Mouse (Mus musculus) olfactory bulb, adult 2 months (tissue): Measurements from ENCODE around the gene Wdr54. TPM values are rescaled to one million over a fixed set of nuclear protein-coding genes. Genes with fewer than 3 reads are reported as not detected.

Experiments used
- H3K27ac ChIP-seq: fragments of 200-500 bp; 2 replicates; pipeline ENCODE4 v1.5.1; 2012; ENCODE audit warnings: low read depth, low read length; ENCODE audit not compliant: insufficient read depth
- H3K4me1 ChIP-seq: fragments of 200-500 bp; 2 replicates; pipeline ENCODE4 v1.6.1; 2012; ENCODE audit warnings: low read length; ENCODE audit not compliant: control insufficient read depth, insufficient read depth
- H3K4me3 ChIP-seq: fragments of 200-500 bp; 2 replicates; pipeline ENCODE4 v1.5.1; 2012; ENCODE audit warnings: mild to moderate bottlenecking, low read depth, low read length, moderate library complexity; ENCODE audit not compliant: insufficient read depth
- CTCF ChIP-seq: fragments of 200-500 bp; IDR thresholded peaks from 2 replicates; pipeline ENCODE4 v1.5.1; 2012; ENCODE audit warnings: low read depth, mild to moderate bottlenecking, low read length, moderate library complexity; ENCODE audit not compliant: insufficient read depth
- POLR2A ChIP-seq: fragments of 200-500 bp; IDR thresholded peaks from 2 replicates; pipeline ENCODE4 v1.6.1; 2012; ENCODE audit warnings: mild to moderate bottlenecking, low read depth, low read length, moderate library complexity; ENCODE audit not compliant: insufficient read depth
- WGBS: fragments of 180-500 bp; shearing (Covaris S2); methylation state at CpG from one replicate; pipeline ENCODE4 v1.1.7; 2018; 5-methylcytosine and 5-hydroxymethylcytosine counted together
- polyA plus RNA-seq: library from polyadenylated mRNA; stranded (reverse); fragments of >200 nt; gene quantifications from 2 replicates; pipeline ENCODE4 v1.2.4, GENCODE M21; 2012; ENCODE audit warnings: low replicate concordance; ENCODE audit not compliant: missing spikeins, insufficient read depth, insufficient read length

Gene Wdr54
- polyA plus RNA-seq, 1 experiment, result not detected

DNA sequence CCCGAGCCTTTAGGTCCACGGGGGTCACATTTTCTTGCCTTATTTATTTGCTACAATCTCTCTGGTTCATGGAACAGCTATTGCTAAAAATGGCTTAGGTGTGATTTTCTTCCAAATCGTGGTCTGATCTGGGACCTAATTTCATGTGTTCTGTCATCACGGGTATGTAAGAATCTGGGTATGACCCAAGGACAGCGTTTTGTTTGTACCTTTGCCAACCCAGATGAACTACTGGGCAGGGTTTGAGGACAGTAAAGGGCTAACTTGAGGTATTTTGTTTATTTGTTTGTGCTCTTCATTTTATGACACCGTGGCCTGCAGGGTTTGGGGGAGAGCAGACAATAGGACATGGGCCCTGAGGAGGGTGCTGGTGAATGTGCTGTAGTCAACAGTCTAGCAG, 24.4 kb upstream of the Wdr54 start:
- peaks cover 42% of the 10 kb centered on the region for H3K4me1 ChIP-seq
- 39% methylated on average over 6 of the region's 6 CpGs for WGBS
- TF ChIP-seq POLR2A (no peak), CTCF (no peak)
- peak overlapping the region; percentile 69; the same call in 1 of the 2 replicates for H3K27ac ChIP-seq
- H3K4me3 ChIP-seq, result peak overlapping the region; percentile 86

DNA sequence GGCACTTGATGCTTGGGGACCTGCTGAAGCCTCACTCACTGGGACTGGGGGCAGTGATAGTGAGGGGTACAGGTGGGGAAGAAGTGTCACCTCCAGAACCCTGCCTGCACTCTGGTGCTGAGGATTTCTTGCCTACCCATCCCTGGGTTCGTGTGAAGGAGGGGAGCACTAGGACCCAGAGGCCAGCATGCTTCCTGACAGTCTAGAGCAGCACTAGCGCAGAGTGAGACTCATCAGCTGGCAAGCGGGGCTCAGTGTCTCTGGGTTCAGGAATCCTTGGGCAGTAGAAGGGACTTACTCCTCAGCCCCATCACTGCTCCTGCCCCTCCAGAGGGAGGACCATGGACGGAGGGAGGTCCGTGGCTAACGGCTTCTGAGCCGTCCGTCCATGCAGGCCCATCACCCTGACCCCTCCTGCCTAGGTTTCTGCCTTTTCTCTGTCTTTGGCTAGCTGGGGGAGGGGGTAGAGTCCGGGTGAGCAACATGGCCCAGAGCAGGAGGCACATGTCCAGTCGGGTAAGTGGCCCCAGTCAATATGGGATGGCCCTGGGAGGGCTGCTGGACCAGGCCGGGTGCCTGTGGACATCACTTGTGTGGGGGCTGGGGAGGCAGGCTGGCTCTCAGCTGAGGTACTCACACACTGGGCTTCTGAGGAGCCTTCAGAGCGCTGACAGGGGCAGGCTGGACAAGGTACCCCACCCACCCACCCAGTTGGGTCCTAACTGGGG, 23.4 kb upstream of the Wdr54 start:
- peak; percentile 18; the same call in 1 of the 2 replicates for TF ChIP-seq POLR2A
- TF ChIP-seq CTCF, result no peak
- Histone ChIP-seq H3K4me3 (peak overlapping the region; percentile 86), H3K4me1 (peaks cover 35% of the 10 kb centered on the region), H3K27ac (peak overlapping the region; percentile 83)
- 11% methylated on average over 12 of the region's 12 CpGs for WGBS

DNA sequence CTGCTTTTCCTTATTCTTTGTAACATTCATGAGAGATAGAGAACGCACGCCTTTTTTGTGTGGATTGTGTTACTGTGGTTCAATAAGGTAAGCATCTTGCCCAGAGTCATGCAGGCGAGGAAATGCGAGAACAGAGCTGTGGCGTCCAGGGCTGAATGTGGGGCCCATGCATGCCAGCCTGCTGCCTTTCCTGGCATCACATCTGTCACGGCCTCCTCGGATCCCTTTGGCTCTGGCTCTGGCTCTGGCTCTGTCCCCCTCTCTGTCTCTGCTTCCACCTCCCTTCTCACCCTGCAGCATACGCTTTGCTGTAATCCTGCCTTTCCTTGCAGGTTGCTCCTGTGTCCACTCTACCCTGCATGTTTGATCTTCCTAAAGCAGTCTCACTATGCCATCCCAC, 19.8 kb upstream of the Wdr54 start:
- WGBS, result 66% methylated on average over 8 of the region's 8 CpGs
- Histone ChIP-seq H3K27ac (no peak overlapping the region), H3K4me3 (no peak overlapping the region), H3K4me1 (peaks cover 19% of the 10 kb centered on the region; the same call in 1 of the 2 replicates)
- no peak for TF ChIP-seq POLR2A
- no peak for TF ChIP-seq CTCF

GRCm38 (mm10) chr6:83172240-83172920, 16.2 kb upstream of the Wdr54 start:
- H3K4me3 ChIP-seq, result peak overlapping the region; percentile 51
- no peak for TF ChIP-seq CTCF
- 0 out of 2 replicates have a peak, but pooled peaks have one; percentile 20 for TF ChIP-seq POLR2A
- WGBS, result 40% methylated on average over 9 of the region's 9 CpGs

GRCm38 (mm10) chr6:83171063-83171462, 14.9 kb upstream of the Wdr54 start:
- TF ChIP-seq CTCF (no peak), POLR2A (no peak)
- 28% methylated on average over 5 of the region's 5 CpGs for WGBS
- peak overlapping the region; percentile 24; the same call in 1 of the 2 replicates for H3K4me3 ChIP-seq
- peaks cover 21% of the 10 kb centered on the region for H3K4me1 ChIP-seq
- no peak overlapping the region for H3K27ac ChIP-seq

More at GRCm38 (mm10) chr6:83172240-83172920, 16.2 kb upstream of the Wdr54 start:
- H3K4me1 ChIP-seq, result peaks cover 23% of the 10 kb centered on the region
- peak overlapping the region; percentile 58 for H3K27ac ChIP-seq

GRCm38 (mm10) chr6:83169872-83170271, 13.7 kb upstream of the Wdr54 start:
- peaks cover 20% of the 10 kb centered on the region for H3K4me1 ChIP-seq
- TF ChIP-seq POLR2A (no peak), CTCF (no peak)
- no peak overlapping the region for H3K27ac ChIP-seq
- no peak overlapping the region for H3K4me3 ChIP-seq
- WGBS, result 44% methylated on average over 5 of the region's 5 CpGs

DNA sequence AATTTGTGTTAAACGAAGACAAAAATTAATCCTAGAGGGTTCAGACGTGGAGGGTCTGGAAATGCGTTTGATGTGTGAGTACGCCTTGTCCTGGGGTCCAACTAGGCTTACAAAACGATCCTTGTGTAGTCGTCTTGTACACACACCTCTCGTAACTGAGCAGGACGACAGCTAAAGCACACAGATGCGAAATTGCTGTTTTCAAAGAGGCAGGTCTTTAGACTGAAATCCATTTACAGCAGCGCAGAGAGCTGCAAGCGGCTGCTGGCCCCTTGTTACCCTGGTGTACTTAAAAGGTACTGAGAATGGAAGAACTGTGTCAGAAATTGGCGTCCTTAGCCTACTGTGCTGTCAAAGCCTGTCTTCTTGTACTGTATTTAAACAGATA, 10.0 kb upstream of the Wdr54 start:
- TF ChIP-seq POLR2A, result no peak
- no peak for TF ChIP-seq CTCF
- Histone ChIP-seq H3K27ac (peak overlapping the region; percentile 18), H3K4me1 (peaks cover 20% of the 10 kb centered on the region), H3K4me3 (peak overlapping the region; percentile 80)
- WGBS, result under 1% methylated on average over 12 of the region's 12 CpGs

DNA sequence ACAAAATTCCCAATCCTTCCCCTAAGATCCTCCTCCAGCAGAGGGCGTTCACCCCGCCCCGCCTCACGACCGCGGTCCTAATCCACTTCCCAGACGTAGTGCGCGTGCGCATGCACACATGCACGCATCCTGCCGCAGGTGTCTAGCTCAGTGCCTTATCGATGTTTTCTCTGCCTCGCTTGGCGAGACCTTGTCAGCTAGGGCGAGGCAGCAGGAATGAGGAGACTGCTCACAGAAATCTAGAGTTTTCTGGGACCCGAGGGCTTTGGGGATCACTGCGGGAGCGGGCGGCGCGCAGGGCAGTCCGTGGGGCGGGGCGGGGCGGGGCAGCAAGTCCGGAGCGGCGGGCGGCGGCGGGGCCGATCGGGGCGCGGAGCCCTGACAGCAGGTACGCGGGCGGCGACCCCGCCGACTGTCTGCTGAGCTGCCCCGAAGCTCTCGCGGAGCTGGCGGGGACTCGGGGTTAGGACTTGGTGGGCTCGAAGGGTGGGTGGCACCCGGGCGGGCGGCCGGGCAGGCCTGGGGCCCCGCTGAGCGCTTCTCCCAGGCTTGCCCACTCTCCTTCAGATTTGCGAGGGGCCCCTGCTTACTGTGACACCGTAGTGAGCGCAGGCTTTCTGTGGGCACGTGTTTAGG, 9.5 kb upstream of the Wdr54 start, which contains the start of gene Dctn1:
Dctn1 (plus strand) TSS at position 314 of the 636 bp plus-strand sequence.
- Histone ChIP-seq H3K4me1 (peaks cover 17% of the 10 kb centered on the region), H3K4me3 (peak within 1 kb of the TSS; percentile 80), H3K27ac (peak within 1 kb of the TSS; percentile 96)
- peak; percentile 70 for TF ChIP-seq POLR2A
- TF ChIP-seq CTCF, result peak; percentile 46; the same call in 1 of the 2 replicates
- WGBS, result under 1% methylated on average over 58 of the region's 58 CpGs

- WGBS, result 1% methylated on average over 6 of the region's 6 CpGs
- TF ChIP-seq POLR2A, result no peak
- no peak for TF ChIP-seq CTCF
Measured at GRCm38 (mm10) chr6:83165026-83165606, 8.9 kb upstream of the Wdr54 start.

More at GRCm38 (mm10) chr6:83165026-83165606, 8.9 kb upstream of the Wdr54 start:
- peaks cover 17% of the 10 kb centered on the region for H3K4me1 ChIP-seq
- H3K4me3 ChIP-seq, result peak overlapping the region; percentile 80
- no peak overlapping the region for H3K27ac ChIP-seq
